9 mouse cellular contexts compared by ENCODE assay signal in genomic region chr9:62295006-62295698, GRCm38 (mm10). TPM values are rescaled to one million over a fixed set of nuclear protein-coding genes. Genes with fewer than 3 reads are reported as not detected.
A peak's percentile ranks its signal among the peaks of the same experiment; 100 is the strongest.
DNase-seq lines count a peak whose midpoint lies in the region; ATAC-seq lines count a peak whose summit lies in the region.
"Had no signal": no experiment of that assay in that cellular context is flagged by ENCODE, and none has a peak within 500 bp of the region (broad histone marks: within the 10 kb centered on the region; RNA-seq: fewer than 3 reads in every experiment).

No protein-coding gene starts in this region.

- H3K27ac ChIP-seq in kidney, embryonic 15.5 days, result no peak overlapping the region
- no peak overlapping the region for H3K27ac ChIP-seq in embryonic facial prominence, embryonic 11.5 days (replicated peaks; ENCODE audit: low read depth, low read length)

- H3K4me2 ChIP-seq in kidney, embryonic 15.5 days, result no peak overlapping the region
- no peak overlapping the region for H3K4me2 ChIP-seq in embryonic facial prominence, embryonic 11.5 days (ENCODE audit: low read depth, low read length)

- no peak for ATAC-seq in kidney, embryonic 15.5 days (replicated peaks; ENCODE audit: low FRiP score)
- ATAC-seq in embryonic facial prominence, embryonic 11.5 days (replicated peaks; ENCODE audit: insufficient number of reproducible peaks, low FRiP score, low TSS enrichment, low read depth), result no peak

- H3K36me3 ChIP-seq in kidney, embryonic 15.5 days, result no peaks in the 10 kb centered on the region
- no peaks in the 10 kb centered on the region for H3K36me3 ChIP-seq in embryonic facial prominence, embryonic 11.5 days (replicated peaks; ENCODE audit: control insufficient read depth, insufficient read depth, low read depth, low read length)

- no peaks in the 10 kb centered on the region for H3K4me1 ChIP-seq in kidney, embryonic 15.5 days
- no peaks in the 10 kb centered on the region for H3K4me1 ChIP-seq in embryonic facial prominence, embryonic 11.5 days (ENCODE audit: control insufficient read depth, insufficient read depth, low read length)

- H3K27me3 ChIP-seq in kidney, embryonic 15.5 days, result no peaks in the 10 kb centered on the region
- H3K27me3 ChIP-seq in embryonic facial prominence, embryonic 11.5 days (ENCODE audit: control insufficient read depth, insufficient read depth, low read length), result no peaks in the 10 kb centered on the region

- H3K4me3 ChIP-seq in kidney, embryonic 15.5 days (replicated peaks), result no peak overlapping the region
- no peak overlapping the region for H3K4me3 ChIP-seq in embryonic facial prominence, embryonic 11.5 days (ENCODE audit: low read depth, low read length)
- H3K4me3 ChIP-seq: erythroblast, embryonic 14.5 days had no signal

- no peaks in the 10 kb centered on the region for H3K9me3 ChIP-seq in kidney, embryonic 15.5 days (replicated peaks)
- no peaks in the 10 kb centered on the region for H3K9me3 ChIP-seq in embryonic facial prominence, embryonic 11.5 days (replicated peaks; ENCODE audit: control insufficient read depth, low read length)

- H3K9ac ChIP-seq in kidney, embryonic 15.5 days, result no peak overlapping the region
- H3K9ac ChIP-seq in embryonic facial prominence, embryonic 11.5 days (replicated peaks; ENCODE audit: low read length), result no peak overlapping the region

- 27% methylated on average over 7 of the region's 7 CpGs for WGBS in kidney, embryonic 15.5 days
- WGBS in embryonic facial prominence, embryonic 11.5 days, result 34% methylated on average over 7 of the region's 7 CpGs

- DNase-seq in kidney, adult 11 months, result peak; percentile 61
- peak; percentile 28 to 73 for DNase-seq in adrenal gland, postnatal 4 days (ENCODE audit: low spot score in 2 of 2)
- peak; percentile 86 for DNase-seq in embryonic facial prominence, embryonic 11.5 days (ENCODE audit: low spot score)
- DNase-seq in heart, postnatal 4 days, result peak; percentile 86
- peak; percentile 89 for DNase-seq in left cerebral cortex, postnatal 14 days (ENCODE audit: low spot score in 2 of 2)
- DNase-seq in natural killer cell, adult 2 months (ENCODE audit: low spot score in 2 of 2), result peak; percentile 64 to 79
- peak; percentile 87 for DNase-seq in testis, postnatal 10 days (ENCODE audit: low spot score)

- intact Hi-C loops in left cerebral cortex, postnatal 14 days (cut with DNase I), result loop anchor here (2.0 to 5.0 kb wide), 5 partner anchors 78 to 482 kb away; no protein-coding TSS in a partner anchor

RNA-seq across cellular contexts. Expression of gene Spesp1, which starts 13.1 kb away (rescaled TPM):
- not detected in 2 replicates for polyA plus RNA-seq in kidney, embryonic 15.5 days (2015; fragmentation: Nextera tagmentation; extraction: Ambion mirVana)
- not detected for total RNA-seq in adrenal gland, postnatal 4 days (2021)
- polyA plus RNA-seq in embryonic facial prominence, embryonic 11.5 days (2014; fragmentation: Nextera tagmentation; extraction: Ambion mirVana), result not detected in 2 replicates
- not detected for total RNA-seq in heart, postnatal 4 days (2021)
- not detected for total RNA-seq in left cerebral cortex, postnatal 14 days (2021)
- polyA plus RNA-seq: erythroblast, embryonic 14.5 days had no signal

RNA-seq across cellular contexts. Expression of gene Anp32a, which starts 45.9 kb away (rescaled TPM):
- 217 and 225 TPM in 2 replicates for polyA plus RNA-seq in kidney, embryonic 15.5 days (2015; fragmentation: Nextera tagmentation; extraction: Ambion mirVana)
- total RNA-seq in adrenal gland, postnatal 4 days (2021), result 100 to 1,000 TPM; 437 to 471 TPM
- polyA plus RNA-seq in embryonic facial prominence, embryonic 11.5 days (2014; fragmentation: Nextera tagmentation; extraction: Ambion mirVana), result 221 and 228 TPM in 2 replicates
- 100 to 1,000 TPM; 255 to 279 TPM for total RNA-seq in heart, postnatal 4 days (2021)
- 100 to 1,000 TPM; 254 to 262 TPM for total RNA-seq in left cerebral cortex, postnatal 14 days (2021)
